Mouse (Mus musculus) regulatory T cell (primary cell): ENCODE data around the gene Rasa3.

Experiments used
- in situ Hi-C: fragments of 300-600 bp; cut with MboI, MseI; formaldehyde crosslinking; loops from one replicate; pipeline ENCODE4 v1.15.1; 2025; ENCODE audit warnings: high pct_unique_total_duplicates

Gene Rasa3

GRCm38 (mm10) chr8:13562118-13562517, 115.3 kb downstream of the Rasa3 start, which contains the start of gene 1700029H14Rik:
Gene 1700029H14Rik (minus strand): TSS chr8:13562461.
- in situ Hi-C loops, result no loop called here

DNA sequence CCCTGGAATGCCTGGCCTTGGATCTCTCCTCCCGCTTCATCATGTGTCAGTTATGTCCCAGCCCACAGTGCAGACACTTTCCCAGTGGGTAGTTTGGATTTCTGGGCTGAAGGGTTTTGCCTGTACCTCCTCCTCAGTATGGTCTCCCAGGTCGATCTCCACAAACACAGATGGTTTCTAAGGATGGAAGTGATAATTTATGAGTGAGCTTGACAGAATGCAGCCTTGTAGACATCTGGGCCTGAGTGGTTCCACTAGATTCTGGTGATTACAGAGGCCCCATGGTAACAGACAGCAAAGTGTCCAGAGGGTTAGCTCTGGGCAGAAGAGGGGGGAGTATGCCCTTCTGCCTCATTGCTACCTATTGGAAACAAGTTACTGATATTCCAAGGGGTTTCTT, 119.9 kb downstream of the Rasa3 start:
- in situ Hi-C loops, result loop anchor here (5.0 kb wide), 1 partner anchor 195 kb away; no protein-coding TSS in a partner anchor

DNA sequence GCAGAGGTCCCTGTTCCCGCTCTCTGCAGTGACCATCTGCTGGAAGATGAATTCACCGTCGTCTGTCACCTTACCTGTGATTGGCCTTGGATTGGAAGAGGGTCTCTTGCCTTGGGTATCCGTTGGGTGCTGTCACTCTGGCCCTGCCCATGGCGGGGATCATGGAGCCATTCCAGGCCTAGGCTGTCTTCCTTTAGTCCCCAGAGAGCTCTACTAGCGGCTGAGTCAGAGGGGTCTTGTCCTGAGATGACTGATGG, 125.9 kb downstream of the Rasa3 start:
- in situ Hi-C loops, result no loop called here

DNA sequence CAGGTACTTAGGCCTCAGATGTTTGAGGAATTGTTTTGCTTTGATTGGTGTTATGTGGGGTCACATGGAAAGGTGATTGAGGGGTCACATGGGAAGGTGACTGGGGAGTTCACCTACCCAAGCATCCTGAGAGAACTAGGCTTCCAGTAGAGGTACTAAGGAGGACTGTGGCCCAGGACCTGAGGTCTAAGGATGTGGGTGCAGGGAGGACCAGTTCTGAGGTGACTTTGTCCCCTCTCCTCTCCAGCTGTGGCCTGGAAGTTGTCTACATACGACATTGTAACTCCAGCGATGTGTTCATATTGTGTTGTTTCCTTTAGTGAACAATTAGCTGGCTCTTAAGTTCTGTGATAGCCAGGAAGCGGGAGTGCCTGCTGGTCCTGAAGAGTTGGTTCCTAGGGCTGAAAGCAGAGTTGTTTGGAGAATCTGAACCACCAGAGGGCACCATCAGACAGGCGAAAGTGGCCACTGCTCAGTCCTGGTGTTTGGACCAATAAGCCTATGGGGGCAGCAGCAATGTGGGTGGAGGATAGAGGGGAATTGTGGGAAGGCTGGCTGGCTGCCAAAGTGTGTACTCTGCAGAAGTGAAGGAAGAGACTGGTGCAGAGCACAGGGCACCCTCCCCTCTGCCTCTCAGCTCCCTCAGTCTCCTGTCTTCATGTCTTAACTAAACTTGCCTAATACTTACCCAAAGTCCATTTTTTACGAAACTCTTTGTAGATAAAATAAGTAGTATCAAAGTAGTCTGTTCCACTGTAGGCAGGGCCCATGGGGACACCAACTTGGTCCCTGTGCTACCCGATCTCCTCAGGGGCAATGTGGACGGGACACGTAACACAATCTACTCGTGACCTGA, 126.5 kb downstream of the Rasa3 start:
- in situ Hi-C loops, result no loop called here

GRCm38 (mm10) chr8:13548831-13549230, 128.6 kb downstream of the Rasa3 start:
- in situ Hi-C loops, result no loop called here

DNA sequence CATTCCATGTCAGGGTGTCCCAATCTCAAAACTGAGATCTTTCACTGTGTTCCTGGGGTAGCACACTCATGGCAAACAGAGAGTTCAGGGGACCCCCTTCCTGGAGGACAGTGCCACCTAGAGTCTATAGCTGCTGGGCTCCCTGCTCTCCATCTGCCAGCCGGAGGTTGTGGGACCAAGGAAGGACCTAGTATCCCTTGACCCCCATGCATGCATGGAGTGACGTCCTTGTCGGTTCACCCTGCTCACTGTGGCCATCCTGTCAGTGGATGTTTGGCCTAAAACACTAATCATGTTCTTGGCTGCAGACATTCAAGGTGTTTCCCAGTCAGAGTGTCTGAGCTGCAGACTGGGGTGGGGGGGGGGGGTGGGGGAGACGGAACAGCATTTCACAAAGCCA, 129.2 kb downstream of the Rasa3 start:
- in situ Hi-C loops, result no loop called here

DNA sequence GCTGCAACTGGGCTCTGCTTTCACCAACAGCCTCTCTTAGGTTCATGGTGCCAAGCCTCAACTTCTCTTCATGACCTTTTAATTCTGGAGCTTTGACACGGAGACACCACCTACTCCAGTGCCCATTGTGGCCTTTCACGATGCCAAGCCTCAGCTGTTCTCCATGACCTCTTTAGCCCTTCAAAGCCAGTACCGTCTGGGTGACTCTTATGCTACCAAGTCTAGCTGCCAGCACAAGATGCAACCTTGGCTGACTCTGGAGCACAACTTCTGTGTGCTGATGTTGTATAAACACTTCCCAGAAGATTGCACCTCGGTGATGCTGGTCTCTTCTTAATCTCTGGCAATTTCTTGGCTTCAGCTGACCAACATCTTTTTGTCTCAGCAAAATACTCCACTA, 131.0 kb downstream of the Rasa3 start:
- in situ Hi-C loops, result no loop called here

DNA sequence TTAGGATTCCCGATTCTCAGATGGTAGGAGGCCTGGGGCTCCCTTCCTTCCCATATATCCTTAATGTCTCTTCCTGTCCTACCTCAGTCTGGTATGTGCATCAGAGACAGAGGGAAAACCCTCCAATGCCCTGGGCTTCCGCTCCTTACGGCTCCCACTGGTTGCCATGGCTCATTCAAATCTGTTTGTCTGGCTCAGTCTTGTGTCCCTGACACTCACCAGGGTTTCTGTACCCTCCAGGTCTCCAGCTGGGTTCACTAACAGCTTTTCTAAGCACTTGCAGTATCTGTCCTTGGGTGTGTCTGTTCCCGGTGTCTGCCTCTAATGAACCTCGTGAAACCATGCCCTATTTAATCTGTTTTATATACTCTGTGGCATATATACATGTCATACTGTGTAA, 135.9 kb downstream of the Rasa3 start:
- in situ Hi-C loops, result no loop called here

- in situ Hi-C loops, result no loop called here
These were observed 137.3 kb downstream of the Rasa3 start for GRCm38 (mm10) chr8:13540122-13540521.

DNA sequence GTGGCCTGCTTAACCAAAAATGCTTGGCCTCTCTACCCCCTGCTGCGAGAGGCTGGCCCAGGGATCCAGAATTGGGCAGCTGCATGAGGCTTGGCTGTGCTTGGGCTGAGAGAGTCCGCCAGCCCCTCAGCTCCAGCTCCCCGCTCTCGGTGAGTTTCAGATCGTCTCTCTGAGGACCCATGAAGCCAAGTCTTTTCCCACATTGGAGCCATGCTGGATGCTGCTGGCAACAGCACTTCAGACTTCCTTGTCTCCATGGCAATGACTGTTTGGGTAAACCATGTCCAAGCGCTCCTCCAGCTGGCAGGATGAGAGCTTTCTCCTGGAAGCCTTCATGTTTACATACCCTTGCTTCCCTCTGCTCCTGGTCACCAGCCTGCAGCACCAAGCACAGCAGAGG, 138.6 kb downstream of the Rasa3 start:
- in situ Hi-C loops, result no loop called here

GRCm38 (mm10) chr8:13537102-13537501, 140.3 kb downstream of the Rasa3 start:
- in situ Hi-C loops, result no loop called here

DNA sequence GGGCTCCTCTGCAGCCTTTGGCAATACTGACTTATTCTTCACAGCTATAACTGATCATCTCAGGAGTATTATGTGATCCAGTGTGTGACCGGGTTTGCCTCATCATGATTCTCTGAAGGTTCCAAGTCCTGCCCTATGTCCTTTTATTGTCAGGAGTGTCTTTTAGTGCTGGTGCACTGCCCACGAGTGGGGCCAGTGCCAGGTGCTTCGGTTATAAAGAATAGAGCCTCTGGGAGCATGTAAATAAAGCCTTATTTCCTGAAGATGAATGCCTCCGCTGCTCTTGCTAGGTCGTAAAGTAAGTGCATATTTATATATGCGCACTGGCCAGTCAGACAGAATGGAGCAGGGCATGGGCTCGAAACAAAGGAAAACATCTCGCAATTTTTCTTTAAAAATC, 144.3 kb downstream of the Rasa3 start:
- in situ Hi-C loops, result no loop called here

- in situ Hi-C loops, result no loop called here
These were observed 145.7 kb downstream of the Rasa3 start for GRCm38 (mm10) chr8:13531602-13532171.

DNA sequence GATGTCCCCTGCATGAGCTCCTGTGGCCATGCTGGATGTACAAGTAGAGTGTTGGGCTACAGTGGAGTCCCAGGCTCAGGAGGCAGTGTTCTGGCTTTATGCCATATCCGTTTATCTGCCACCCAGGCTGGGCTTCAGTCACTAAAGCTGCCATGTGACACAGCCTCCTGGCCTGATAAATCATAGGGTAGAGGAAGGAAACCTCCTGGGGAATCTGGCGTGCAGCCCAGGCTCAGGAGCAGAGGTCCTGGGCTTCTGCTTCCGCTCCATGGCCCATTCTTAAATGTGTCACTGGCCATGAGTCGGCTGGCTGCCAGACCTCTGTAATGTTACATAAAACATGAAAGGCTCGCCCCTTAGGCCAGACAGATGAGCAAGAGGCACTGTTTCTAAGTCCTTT, 146.5 kb downstream of the Rasa3 start:
- in situ Hi-C loops, result no loop called here

GRCm38 (mm10) chr8:13530401-13530800, 147.0 kb downstream of the Rasa3 start:
- in situ Hi-C loops, result no loop called here

GRCm38 (mm10) chr8:13529891-13530316, 147.5 kb downstream of the Rasa3 start:
- in situ Hi-C loops, result no loop called here

DNA sequence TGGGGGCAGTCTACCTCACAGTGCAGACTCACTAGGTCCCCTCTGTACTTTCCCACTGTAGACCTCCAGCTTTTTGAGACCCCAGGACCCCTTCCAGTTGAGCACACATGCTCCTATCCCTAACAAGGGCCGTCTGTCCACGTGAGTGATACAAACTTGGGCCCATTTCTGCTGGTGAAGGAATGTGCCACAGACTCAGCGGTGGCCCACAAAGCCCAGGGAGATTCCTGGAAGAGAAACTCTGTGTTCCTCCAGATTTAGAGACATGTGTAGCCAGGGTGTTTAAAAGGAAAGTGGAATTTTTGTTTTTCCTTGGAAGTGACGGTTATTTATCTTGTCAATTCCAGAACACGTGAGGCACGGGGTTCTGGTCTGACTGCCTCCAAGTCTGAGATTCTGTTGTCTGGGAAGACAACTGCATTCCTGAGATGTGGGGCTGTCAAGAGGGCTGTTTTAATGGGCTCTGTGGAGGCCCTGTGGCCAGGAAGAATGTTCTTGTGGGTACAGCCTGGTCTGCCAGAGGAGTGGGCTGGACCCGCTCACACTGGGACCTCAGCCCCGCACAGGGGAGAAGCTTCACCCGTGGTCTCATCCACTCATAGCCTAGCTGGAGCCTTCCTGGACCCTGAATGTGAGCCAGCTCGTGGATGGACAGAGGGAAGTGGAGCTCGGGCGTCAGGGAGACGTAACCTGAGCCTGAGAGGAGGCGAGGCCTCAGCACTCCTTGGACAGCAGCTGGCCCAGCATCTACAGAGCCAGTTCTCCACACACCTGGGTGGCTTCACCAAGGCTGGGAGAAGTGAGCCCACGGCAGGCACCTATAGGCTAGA, 148.2 kb downstream of the Rasa3 start:
- in situ Hi-C loops, result no loop called here

DNA sequence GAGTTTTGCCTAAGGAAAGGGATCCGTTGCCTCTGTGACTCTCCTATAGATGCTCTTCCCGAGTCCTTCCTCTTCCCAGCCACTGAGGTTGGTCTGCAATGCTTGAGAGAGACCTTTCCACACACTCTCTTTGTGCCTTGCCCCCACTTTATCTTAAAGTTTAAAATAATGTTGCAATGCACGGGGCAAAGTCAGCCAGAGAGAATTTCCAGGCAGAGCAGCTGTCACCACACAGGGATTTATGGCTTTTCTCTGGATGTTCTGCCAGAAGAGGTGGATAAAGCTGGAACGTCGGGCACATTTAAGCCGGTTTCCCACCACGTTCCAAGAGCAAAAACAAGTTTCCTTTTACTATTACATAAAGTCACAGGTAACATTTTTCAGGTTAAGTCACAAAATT, 156.0 kb downstream of the Rasa3 start:
- in situ Hi-C loops, result no loop called here

DNA sequence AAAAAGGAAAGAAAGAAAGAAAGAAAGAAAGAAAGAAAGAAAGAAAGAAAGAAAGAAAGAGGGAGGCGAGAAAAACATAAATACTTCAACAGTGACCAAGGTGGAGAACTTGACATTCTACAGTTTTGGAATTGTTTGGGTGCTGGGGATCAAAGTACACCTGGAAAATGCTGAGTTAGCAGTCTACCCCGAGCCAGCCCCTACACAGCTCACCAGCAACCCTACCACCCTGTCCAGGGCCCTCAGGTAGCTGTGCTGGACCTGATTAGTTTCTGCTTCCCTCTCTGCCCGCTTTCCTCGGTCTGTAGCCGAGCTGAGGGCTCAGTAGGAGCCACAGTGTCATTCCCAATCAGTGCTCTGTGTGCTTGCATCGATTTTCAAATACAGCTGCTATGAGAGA, 157.1 kb downstream of the Rasa3 start:
- in situ Hi-C loops, result no loop called here

- in situ Hi-C loops, result no loop called here
These were observed 157.9 kb downstream of the Rasa3 start for GRCm38 (mm10) chr8:13519503-13519902.

GRCm38 (mm10) chr8:13517284-13517781, 160.1 kb downstream of the Rasa3 start:
- in situ Hi-C loops, result no loop called here
